Mouse (Mus musculus) c-Kit-positive CD71-negative TER-119-negative erythroid progenitor cells, embryonic 14.5 days (primary cell): ENCODE data around the gene Gpr146.
A peak's percentile ranks its signal among the peaks of the same experiment; 100 is the strongest.
"Not testable (repeated sequence)": the region's sequence is repeated elsewhere in the genome, so short reads cannot be mapped to it uniquely, and the experiment has no call there.

ENCODE experiments used
- DNase-seq: peaks from one replicate; pipeline ENCODE4 v3.0.0-alpha.2; 2013; ENCODE audit warnings: low read depth

The Gpr146 gene

DNA sequence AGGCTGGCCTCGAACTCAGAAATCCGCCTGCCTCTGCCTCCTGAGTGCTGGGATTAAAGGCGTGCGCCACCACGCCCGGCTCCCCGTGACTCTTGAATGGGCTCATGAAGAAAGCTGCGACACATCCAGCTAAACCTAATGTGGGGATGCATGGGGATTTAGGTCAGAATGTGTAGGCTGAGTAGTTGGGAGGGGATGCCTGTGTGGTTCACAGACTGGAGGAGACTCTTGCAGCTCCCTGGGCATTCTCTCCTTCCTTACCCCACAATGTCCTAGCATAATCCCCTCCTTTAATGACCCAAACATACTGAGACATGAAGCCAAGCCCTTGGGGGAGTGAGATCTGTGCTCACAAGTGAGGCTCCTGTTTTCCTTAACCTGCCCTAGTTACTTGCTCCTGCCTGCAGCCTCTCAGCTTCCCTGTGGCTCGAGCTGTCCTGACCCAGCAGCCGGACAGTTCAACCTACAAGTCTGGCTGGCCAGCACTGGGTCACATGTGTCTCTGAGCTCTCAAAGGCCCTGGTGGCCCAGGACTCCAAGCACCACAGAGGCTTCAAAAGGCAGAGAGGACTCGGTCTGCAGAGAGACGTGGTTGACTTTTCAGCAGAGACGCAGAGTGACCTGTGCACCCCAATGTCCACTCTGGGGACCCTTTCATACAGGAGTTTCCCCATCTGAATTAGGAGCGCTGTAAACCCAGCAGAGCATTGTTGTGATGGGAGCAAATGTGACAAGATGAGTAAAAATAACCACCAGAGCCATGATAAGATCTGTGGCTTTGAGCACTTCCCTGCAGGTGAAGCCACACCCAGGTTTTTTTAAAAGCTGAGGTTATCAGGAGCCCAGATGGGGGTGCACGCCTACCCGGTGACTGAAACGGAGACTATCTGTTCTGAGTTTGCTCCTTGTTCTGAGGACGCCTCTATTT, 4.4 kb downstream of the Gpr146 start:
- DNase-seq = no peak

- no peak for DNase-seq
Measured at GRCm38 (mm10) chr5:139382760-139383159, 5.3 kb downstream of the Gpr146 start.

- no peak for DNase-seq
Measured at GRCm38 (mm10) chr5:139383234-139383633, 5.7 kb downstream of the Gpr146 start.

DNA sequence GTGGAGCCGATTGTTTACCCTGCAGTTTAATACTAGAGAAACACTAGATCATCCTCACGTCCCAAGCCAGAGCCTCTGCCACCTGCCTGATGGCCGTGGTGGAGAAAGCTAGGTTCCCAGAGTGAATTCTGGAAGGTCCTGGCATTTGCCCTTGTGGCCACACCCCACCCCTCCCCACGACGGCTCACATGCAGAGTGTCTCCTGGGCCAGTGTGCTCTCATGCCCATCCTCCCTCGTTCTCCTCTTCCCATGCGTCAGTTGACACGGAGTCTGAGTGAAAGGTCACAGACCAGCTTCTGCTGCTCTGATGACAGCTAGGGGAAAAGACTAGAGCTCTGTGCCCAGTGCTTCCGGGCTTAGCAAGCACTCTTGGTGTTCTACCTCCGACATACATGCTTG, 7.0 kb downstream of the Gpr146 start:
- DNase-seq = no peak

GRCm38 (mm10) chr5:139386047-139386446, 8.6 kb downstream of the Gpr146 start:
- DNase-seq = no peak

- DNase-seq = no peak
Measured at GRCm38 (mm10) chr5:139387329-139388194, 10.1 kb downstream of the Gpr146 start.

GRCm38 (mm10) chr5:139388195-139388570, 10.7 kb downstream of the Gpr146 start:
- DNase-seq = no peak

DNA sequence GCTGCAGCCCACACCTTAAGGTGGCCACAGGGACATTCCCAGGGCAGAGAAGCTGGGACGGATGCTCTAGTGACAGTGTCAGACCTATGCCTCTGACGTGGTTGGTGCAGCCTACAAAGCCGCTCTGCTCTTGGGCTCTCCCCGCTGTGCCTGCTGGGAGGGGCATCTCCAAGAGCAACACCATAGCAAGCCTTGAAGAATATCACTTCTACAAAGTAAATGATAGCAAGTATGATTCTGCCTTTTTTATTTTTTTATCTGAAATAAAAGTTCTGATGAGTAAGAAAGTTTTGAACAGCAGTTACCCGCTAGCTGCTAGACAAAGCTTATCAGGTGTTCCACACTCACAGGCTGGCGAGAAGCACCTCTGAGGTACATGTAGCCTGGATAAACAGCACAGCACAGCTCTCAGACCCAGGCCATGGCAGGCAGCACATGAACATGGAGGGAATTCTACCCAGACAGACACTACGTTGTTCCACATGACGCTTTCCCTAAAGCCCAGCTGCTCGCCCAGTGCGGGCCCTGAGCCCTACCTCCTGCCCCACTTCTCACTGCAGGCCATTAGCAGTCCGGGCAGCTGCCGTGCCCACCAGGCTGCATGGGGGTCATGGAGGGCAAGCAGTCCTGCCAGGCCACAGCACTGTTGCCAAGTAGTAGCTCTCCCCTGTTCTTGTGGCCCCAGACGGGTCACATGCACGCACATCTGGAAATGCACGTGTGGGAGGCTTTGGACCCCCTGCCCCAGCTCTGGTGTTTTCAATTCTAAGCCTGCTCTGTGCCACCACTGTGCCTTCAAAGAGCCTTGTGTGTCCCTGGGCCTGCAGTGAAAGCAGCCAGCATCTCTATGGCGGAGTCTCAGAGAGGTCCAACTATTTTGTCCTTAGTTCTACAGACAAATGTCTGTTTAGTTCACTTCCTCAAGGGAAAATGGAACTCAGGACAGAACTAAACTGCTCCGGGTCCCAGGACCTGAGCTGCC, 11.5 kb downstream of the Gpr146 start:
- no peak for DNase-seq

DNA sequence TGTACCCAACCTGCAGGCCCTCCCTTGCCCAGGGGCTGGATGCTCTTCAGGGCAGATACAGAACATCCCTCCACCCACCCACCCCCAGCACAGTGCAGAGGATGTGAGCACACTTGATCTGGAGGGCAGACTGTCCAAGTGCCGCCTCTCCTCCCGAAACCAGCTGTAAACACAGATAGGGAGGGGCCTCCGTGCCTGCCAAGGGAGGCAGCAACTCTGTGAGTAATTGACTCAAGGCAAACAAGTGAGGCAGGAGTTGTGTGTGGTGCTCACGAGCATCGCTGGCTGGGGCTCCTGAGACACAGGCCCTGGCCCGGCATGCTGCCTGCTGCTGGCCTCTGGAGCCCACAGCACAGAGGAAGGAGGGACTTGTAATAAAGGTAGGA, 12.2 kb downstream of the Gpr146 start:
- no peak for DNase-seq

GRCm38 (mm10) chr5:139390324-139391119, 13.0 kb downstream of the Gpr146 start:
- DNase-seq = not testable (repeated sequence)

GRCm38 (mm10) chr5:139391309-139391990, 14.0 kb downstream of the Gpr146 start:
- DNase-seq = no peak

- no peak for DNase-seq
Measured at GRCm38 (mm10) chr5:139392219-139393196, 15.0 kb downstream of the Gpr146 start.

DNA sequence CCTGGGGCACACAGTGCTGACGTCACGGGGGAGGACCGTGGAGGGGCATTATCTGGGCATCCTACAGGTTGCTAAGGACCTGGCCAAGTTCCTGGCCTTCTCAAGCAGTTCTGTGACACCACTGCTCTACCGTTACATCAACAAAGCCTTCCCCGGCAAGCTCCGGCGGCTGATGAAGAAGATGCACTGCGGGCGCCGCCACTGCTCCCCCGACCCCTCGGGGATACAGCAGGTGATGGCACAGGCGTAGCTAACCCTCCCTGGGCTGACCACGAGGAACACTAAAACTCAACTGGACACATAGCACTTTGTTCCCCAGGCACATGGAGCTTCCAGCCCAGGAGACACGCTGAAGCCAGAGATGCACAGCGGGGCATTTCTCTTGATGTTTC, 15.7 kb downstream of the Gpr146 start:
- no peak for DNase-seq

DNA sequence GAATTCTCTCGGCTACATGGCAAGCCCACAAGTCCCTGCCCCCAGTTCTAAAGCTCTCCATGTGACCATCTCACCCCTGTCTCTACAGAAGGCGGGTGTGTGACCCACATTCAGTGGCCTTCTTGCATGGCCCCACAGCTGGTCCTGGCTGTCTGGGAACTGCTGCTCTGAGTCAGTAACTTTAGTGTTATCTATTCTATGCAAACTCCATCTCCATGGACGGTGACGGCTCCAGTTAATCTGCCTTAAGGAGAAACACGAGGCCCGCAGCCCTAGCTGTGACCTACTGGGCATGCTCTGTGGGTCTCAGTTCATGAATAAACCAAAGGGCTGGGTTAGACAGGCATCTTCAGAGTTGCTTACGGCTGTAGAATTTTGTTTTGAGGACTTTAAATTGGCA, 16.9 kb downstream of the Gpr146 start:
- DNase-seq = no peak

DNA sequence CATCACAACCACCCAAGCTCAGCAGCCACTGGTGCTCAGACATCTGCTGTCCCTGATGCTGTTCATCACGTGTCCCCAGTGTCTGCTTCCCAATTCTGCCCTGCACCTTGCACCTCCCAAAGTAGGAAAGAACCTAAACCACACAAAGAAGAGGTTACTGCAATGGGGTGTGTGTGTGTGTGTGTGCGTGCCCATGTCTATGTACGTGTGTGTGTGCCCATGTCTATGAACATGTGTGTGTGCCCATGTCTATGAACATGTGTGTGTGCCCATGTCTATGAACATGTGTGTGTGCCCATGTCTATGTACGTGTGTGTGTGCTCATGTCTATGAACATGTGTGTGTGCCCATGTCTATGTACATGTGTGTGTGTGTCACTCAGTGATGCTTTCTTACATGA, 18.0 kb downstream of the Gpr146 start:
- DNase-seq = no peak

- DNase-seq = no peak
Measured at GRCm38 (mm10) chr5:139397359-139397916, 19.9 kb downstream of the Gpr146 start.

DNA sequence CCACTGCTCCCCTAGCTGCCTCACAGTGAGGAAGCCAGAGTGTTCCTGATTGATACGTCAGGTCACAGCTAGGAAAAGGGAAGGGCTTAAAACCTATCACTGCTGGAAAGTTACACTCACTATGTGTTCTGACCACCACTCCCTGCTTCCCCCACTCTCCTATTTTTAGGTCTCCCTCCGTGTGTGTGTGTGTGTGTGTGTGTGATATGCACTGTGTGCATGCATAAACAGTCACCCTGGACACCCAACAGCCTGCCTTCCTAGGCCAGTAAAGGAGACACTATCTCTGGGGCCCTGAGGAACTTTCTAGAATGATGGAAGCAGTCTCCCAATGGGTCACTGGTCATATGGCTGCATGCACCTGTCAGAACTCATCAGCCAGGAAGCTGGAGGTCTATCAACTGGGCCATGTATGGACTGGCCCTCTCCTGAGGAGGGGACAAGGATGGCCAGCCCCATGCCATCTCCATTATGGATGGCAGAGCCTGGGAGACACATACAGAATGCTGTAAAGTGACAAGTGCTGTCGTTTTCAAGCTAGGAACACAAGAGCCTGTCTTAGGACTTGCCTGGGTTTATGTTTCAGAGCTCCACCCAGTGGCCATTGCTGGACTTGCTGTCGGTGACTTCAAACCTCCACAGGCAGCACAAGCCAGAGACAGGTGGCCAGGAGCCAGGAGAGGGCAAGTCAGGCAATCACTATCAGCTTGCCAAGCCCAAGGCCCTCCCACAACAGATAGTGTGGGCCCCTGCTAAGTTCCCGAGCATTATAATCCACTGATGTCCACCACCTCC, 20.7 kb downstream of the Gpr146 start:
- DNase-seq = peak; percentile 93

DNA sequence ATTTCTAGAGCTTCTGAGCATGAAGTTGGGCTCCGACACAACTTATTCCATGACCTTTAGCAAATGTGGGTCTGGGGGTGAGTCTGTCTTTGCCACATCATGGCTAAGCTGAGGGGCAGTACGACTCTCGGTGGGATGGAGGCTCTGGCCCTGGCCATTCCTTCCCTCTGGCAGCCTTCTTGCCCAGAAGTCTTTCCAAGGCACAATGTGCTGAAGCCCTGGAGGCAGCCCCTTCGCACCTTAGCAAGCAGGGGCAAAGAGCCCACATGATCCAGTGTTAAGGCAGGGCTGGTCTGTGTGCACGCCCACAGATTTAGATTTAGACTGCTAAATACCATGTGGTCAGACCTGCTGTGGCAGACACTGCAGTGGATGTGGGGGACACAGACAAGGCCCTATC, 21.3 kb downstream of the Gpr146 start:
- no peak for DNase-seq
